Mouse (Mus musculus) heart, postnatal 36 days (tissue): ENCODE results near the gene Ank2. TPM values are rescaled to one million over a fixed set of nuclear protein-coding genes. Genes with fewer than 3 reads are reported as not detected.

ENCODE experiments used
- DNase-seq, 2 experiments: peaks; one replicate each; pipeline ENCODE4 v3.0.0; 2021 to 2022
- intact Hi-C: fragments of 180-260 bp; cut with DNase I; formaldehyde crosslinking; loops from one replicate; pipeline ENCODE4 v1.15.1; 2025
- total RNA-seq, 2 experiments: library from RNA; stranded (reverse); gene quantifications; 2 replicates each; pipeline ENCODE4 v1.2.3; 2021

The Ank2 gene
- total RNA-seq = 100 to 1,000 TPM; 334 to 351 TPM

DNA sequence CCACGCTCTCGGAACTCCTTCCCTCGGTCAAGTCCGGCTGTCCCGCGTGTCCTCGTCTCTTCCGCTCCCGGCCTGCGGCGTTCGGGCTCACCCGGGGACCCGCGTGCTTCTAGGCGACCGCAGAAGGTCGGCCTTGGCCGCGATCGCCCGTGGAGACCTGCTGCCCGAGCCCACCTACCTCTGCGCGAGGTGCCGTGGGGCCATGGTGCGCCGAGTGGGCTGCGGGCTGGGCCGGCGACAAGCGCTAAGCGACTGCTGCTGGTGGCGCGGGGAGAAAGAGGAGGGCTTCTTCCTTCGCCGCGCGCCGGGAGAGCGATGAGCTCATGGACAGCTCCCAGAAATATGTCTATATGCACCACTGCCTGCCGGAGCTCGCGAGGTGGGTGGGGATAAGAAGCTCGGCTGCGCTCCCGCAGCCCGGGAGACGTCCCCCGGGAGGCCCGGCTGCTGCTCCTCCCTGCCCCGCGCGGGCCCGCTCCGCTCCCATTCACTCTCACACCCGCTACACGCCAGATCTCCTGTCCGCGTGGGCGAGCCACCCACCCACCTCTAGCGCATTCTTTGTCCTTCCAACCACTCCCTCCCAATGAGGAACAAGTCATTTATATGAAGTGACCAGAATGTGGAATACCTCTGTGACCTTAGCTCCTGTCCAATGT, at the start of gene Ank2:
Ank2 (minus strand) TSS at position 609 of the 659 bp plus-strand sequence.
- intact Hi-C loops = loop anchor here (2.0 kb wide), 1 partner anchor 20 kb away; no protein-coding TSS in a partner anchor

DNA sequence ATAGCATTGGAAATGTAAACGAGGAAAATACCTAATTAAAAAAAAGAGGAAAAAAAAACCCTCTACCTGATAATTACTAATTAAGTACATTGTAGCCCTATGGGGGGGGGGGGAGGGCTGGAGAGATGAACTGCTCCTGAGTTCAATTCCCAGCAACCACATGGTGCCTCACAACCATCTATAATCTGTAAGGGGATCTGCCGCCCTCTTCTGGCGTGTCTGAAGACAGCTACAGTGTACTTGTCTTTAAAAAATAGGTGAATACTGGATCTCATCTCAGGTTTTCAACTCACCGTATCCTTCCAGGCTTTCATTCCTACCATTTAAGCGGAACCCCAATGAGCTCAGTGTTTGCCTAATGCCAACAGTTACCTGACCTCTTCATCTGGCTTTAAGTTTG, 48.7 kb upstream of the Ank2 start:
- peak in 1 of 2 experiments; percentile 28 for DNase-seq
- intact Hi-C loops = loop anchor here (2.0 kb wide), 1 partner anchor 225 kb away; no protein-coding TSS in a partner anchor

More for the DNA sequence above, at the start of gene Ank2:
- peak; percentile 19 to 44 for DNase-seq

DNA sequence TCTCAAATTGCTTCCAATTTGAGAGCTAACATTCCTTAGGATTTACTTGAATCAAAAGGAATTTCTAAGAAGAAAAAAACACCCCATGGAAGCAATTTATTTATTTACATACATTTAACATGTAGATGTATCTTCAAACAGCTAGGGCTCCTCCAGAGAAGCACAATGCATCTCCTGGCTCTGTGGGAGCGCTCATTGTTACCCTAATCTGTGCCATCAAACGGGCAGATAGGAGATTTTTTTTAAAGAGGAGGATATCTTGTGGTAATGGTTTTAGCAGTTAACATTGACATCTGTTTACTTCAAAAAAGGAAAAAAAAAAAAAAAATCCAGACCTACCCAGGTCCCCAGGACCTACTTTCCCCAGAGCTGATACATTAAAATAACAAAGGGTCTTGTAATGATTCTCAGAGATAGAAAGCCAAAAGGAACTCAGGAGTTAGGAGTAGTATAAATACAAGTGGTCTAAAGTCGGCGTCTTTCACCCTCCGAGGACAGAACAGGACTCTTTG, 45.5 kb upstream of the Ank2 start:
- no peak for DNase-seq
- intact Hi-C loops = loop anchor here (2.0 kb wide), 1 partner anchor 94 kb away; no protein-coding TSS in a partner anchor

DNA sequence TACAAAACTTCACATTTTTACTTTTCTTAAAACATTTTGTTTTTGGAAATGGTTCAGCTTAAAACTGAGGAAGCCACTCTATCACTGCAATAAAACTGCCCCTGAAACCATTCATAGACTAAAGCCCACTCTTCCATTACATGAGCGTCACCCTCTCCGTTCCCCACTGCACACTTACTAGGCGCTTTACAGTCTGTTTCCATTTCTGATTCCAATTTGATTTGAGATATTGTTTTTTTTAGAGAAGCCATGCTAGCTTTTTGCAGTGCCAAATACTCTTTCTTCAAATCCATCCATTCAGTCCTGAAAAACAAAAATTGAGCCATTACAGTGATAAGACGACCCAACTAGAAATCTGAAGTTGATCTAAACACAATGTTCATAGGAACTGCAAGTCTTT, 44.8 kb upstream of the Ank2 start:
- intact Hi-C loops = loop anchor here (2.0 kb wide), 1 partner anchor 93 kb away; no protein-coding TSS in a partner anchor
- no peak for DNase-seq

DNA sequence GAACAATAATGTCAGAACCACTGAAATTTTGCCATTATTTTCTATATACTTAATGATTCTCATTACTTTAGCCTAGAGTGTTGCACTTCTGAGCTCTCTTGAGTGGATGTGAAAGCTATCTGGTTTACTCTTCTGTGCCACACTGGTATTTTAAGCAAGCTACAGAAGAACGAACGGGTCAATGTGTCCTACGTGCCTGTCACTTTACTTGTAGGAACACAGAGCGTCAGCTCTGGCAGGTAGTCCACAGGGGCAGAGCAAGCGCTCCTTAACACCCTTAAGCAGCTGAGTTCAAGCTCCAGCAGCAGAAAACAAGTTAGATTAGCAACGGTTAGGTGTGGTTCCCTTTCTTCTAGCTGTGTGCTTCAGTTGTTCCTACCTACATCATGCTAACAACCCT, 40.0 kb upstream of the Ank2 start:
- intact Hi-C loops = no loop called here

DNA sequence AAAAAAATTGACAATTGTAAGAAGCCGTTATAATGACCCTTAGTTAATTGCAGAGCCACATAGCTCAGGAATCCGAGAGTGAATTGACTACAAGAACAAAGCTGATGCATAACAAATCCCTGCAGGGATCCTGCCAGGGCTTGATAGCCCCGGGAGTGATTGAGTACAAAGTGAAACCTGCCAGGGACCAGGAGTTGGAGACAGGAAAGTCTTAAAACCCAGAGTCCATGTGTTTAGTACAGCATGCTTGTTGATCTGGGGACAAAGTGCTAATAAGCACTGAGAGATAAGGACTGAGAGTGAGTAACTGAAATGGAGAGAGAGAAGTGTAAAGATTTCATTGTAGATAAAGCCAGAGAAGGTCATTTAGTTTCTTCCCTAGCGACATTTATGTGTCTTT, 31.1 kb upstream of the Ank2 start:
- DNase-seq = no peak
- intact Hi-C loops = no loop called here

More for the DNA sequence above, 40.0 kb upstream of the Ank2 start:
- no peak for DNase-seq

DNA sequence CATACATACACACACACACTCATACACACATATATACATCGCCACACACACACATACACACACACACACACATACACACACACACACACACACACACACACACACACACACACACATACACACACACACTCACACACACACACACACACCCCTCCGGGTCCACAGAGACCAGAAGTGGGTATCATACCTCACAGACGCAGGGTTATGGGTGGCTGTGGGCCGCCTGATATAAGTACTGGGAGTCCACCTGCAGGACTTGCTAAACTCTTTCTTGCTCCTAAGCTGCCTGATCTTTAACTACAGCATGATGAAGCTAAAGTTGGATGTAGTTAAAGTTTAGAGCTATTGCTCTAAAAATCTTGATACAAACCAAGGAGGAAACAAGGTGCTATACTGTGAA, 30.7 kb upstream of the Ank2 start:
- intact Hi-C loops = no loop called here
- DNase-seq = no peak

DNA sequence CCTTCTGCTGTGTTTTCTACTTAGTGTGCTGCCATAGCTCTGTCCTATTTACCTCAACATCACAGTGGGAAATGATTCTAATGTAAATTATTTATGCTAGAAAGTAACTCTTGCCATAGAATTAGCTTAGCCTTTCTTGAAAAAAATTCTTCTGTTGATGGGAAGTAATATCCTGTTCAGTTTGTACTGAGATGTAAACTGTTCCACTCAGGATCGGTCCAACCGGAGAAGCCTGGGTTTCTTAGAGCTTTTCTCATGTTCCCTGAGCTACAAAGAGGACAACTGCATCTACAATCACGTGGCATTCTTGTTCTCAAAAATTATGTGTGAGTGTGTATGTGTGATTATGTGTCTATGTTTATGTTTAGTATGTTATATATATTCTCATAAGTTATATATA, 30.1 kb upstream of the Ank2 start:
- intact Hi-C loops = no loop called here
- no peak for DNase-seq

DNA sequence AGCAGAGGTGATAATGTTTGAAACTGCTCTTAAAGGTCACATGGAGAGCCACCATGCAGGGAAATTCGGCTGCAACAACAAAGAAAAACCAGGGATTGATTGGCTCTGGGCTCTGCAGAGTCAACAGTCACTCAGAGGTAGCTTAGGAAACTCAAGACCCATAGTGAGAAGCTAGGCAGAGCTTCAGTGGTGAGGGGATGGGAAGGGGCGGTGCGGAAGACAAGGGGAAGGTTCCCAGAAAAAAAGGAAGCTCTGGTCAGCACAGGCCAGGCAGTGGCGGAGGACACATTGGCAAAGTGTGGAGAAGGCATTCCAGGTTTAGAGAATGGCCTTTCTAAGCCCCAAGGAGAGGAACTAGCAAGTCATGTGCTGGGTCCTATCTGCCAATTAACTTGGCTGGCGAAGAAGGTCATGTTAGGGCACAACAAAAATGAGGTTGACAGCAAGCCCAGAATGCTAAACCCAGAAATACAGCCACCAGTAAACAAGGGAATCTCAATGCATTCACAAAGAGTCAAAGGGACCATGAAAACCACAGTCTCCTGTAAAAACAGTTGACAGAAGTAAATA, 28.4 kb upstream of the Ank2 start:
- intact Hi-C loops = no loop called here
- DNase-seq = peak; percentile 32 to 36

DNA sequence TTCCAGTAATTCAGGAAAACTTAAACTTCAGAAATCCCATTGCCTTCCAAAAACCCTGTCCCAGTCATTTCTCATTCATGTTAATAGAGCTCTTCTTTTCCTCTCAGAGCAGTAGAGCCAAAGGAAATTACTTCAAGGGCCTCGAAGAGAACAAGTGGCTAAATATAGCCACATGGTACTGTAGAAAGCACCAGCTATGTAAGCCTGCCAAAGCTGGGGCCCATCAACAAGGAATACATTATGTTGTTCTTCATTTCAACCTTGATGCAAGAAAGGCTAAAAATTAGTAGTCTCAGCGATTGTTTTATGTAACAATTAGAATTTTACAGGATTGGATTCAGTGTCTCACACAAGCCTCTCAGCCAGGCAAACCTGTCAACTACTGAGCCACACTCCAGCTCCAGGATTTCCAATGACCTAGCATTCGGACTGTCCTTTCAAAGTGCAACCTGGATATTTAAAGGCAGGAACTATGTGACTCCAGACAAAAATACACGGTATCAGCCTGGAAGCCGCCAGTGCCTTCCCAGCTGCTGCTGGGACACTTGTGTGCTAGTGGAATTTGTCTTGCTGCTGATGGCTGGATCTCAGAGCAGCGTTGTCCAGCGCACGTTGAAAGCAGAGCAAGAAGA, 26.2 kb upstream of the Ank2 start:
- intact Hi-C loops = no loop called here
- DNase-seq = peak; percentile 22 to 29

DNA sequence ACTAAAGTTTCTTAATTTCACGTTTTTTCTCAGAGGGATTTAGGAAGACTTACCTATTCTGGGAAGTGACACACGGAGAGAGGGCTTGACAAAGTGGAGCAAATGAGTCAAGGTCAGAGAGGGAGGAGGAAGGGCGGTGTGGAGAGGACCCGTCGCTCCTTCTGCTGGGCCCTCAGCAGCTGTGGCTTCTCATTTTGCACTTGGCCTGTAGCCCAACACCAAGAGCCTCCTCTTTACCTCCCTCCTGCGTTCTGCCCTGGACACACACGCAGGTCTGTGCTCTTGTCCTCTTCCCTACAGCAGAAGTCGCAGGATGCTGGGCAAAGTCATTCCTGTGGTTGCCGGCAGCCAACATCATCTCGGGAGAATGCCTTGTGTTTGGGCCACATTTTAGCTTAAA, 22.0 kb upstream of the Ank2 start:
- DNase-seq = peak; percentile 22 to 34
- intact Hi-C loops = no loop called here

DNA sequence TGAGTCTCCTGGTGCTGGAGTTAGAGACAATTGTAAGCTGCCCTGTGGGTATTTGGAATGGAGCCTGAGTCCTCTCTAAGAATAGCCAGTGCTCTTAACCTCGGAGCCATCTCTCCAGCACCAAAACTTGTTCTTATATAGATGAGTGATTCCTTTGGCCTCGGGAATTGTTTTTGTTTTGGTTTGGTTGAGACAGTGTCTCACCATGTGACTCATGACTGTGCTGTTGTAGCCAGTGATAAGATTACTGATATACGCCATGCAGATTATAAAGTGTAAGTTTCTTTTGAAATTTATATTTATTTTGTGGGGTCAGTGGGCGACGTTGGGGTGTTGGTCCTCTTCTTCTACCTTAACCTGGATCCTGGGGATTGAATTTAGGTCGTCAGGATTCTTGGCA, 21.1 kb upstream of the Ank2 start:
- intact Hi-C loops = no loop called here

DNA sequence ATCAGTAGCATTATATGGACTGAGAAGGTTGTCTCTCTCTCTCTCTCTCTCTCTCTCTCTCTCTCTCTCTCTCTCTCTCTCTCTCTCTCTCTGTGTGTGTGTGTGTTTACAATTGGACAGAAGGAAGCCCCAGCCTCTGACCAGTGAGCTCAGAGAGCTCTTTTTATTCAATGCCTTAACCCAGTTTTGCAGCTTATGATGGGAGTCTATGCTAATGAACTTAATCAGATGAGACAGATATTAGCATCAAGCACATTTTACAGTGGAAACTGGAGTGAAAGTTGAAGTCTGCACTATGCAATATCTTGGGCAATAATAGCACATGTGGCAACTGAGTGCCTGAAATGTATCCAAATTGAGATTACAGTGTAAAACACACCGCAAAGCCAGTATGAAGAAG, 16.1 kb upstream of the Ank2 start:
- intact Hi-C loops = no loop called here
- DNase-seq = no peak

More for the DNA sequence above, 21.1 kb upstream of the Ank2 start:
- no peak for DNase-seq

DNA sequence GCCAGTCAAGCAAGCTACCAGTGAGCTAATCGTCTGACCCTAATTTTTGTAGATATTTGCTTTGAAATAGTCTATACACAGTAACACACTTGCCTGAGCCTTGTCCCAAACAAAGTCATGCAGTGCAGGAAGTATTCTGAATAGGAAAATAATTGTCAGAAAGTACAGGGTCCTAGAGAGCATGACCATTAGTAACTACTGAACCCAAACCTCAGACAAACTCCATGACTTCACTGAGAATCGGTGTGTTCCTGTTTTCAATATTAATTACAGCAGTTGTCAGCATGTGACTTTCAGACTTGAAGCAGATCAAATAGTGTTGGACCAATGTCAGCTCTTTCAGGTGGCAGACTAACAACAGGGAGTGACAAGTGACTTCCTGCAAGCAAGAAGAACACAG, 14.5 kb upstream of the Ank2 start:
- no peak for DNase-seq
- intact Hi-C loops = no loop called here

DNA sequence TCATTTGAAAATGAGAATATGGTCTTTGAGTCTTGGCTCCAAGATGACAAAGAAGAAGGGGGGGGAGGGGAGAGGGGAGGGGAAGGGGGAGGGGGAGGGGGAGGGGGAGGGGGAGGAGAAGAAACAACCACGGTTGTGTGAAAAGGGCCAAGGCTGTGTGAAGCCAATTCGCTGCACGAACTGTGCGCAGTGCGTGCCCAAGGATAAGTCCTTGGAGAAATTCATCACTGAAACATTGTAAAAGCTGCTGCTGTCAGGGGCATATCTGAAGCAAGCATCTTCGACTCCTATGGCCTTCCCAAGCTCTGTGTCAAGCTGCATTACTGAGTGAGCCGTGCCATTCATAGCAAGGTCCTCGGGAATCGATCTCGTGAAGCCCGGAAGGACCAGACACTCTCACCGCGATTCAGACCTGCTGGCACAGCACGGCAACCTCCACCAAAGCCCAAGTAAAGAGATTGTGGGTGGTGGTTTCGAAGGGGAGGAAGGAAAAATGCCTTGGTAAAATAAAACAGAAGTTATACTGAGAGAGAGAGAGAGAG, 13.7 kb upstream of the Ank2 start:
- intact Hi-C loops = no loop called here
- DNase-seq = no peak

DNA sequence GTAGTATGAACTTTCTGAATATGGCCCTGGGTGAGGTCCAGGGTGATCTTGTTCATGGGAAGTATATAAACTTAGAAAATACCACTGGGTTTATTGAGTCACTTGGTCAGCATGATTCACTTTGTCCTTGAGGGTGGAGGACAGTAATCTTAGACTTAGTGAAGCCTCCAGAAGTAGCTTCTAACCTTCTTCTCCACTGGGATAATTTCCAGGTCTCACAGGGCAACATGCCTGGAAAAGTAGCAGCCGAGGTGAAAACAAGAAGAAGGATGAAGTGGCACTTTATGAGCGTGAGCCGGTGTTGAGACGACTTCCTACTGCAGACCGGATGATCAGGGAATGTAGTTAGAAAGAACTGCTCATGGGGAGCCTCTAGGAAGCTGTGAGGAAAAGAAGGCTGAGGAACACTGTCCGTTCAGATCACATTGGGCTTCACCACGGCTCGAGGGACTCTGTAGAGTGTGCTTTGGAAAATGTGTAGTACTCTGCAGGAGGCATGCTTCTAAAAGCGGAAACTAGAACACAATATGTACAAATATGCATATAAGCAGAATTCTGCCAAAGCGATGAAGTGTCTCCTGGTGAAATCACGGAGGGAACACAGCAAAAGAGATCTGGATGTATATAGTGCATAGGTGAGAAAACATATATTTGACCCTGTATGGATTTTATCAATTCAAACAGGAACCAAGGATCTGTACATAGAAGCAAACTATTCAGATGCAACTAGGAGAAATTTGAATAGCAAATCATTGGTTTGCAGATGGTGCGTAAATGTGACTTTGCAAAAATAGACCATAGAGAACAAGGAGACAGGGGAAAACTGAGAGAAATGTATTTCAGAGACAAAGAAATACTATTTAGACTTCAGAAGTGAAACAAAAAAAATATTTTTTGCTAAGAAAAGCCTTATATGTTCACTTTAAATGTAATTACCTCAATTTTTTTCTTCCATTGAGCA, 12.9 kb upstream of the Ank2 start:
- no peak for DNase-seq

DNA sequence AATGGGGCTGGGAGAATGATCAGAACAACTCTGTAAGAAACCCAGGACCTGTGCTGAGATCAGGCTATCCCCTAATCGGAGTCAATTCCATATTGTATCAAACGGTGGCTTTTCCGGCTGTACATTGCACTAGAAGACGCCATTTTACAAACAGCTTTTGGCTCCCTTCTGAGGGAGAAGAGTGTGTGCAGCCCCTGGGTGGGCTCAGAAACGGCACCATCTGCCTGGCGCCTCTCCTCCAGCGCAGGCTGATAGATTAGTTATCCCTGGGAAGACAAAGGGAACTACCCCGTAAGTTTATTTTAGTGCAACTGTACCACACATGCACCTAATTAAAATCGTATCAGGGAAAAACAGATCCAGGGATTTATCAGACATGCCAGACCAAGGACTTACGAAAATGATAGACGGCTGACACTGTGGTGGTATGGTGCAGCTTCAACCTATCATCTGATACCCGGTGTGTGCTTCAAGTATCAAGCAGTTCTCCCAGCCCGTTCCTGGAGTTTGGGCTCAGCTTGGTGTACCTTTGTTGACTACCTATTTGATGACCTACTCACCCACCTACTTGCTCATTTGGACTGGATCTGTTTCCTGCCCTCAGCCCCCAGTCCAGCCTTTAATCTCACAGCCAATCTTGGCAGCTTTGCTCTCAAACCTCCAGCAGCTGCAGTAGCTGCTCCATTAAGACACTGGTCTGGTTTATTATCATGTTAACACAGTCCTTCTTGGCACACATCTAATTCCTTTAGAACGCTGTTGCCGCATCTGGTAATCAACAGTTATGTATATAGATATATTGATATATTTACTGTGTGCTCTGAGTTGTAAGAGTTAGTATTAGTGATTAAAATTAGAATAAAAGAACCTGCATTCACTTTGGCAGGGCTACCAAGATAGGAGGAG, 9.0 kb upstream of the Ank2 start:
- DNase-seq = no peak
- intact Hi-C loops = no loop called here

More for the DNA sequence above, 12.9 kb upstream of the Ank2 start:
- intact Hi-C loops = no loop called here

DNA sequence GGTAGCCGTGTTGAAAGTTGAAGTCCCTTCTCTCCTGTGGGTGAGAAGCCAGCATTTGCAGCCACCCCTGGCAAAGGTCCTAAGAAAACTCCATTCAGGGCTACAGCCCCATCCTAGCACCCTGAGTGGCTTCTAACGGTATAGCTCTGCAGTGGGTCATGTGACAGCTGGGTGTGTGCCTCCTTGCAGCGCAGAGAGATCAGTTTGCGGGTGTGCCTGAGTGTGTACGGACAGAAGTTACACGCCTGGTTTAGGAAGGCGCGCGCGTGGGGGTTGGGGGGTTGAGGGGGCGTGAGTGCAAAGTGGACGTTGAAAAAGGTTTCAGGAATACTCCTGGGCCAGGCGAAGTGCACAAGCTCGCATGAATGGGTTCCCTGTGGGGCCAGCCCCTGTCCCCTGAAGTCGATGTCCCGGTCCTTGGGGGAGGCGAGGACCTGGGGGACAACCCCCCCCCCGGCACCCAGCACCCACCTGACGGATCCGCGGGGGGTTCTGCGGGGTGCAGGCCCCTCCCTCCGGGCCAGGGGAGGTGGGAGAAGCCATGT, 881 bp downstream of the Ank2 start:
- DNase-seq = peak; percentile 13 to 27
- intact Hi-C loops = loop anchor here (2.0 kb wide), 1 partner anchor 21 kb away; no protein-coding TSS in a partner anchor

DNA sequence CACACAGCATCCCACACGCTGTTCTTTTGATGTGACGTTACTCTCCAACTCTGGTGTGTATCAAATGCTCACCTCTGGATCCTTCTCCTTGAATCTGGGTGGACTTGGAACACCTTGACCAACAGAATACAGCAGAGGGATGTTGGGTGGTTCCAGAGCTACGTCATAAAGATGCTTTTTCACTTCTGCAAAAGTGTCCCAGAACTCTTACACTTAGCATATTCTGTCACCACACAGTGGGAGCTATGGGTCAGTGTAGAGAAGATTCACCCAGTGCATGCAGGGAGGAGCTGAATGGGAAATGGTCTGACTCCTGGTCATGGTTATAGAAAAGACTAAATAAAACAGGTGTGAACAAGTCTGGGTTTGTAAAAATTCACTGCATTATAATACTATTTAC, 6.5 kb downstream of the Ank2 start:
- no peak for DNase-seq
- intact Hi-C loops = no loop called here
